Mouse (Mus musculus) embryo, embryonic 10 days (tissue): ENCODE measurements at regions not wholly inside any gene's neighbourhood (a gene's known extent, or its start where the extent isn't known, plus 50 kb on each side); places are given as distances from the start of the nearest gene placed in this dataset.

ENCODE experiments used
- DNase-seq: peaks from one replicate; pipeline ENCODE4 v3.0.0-alpha.2; 2015; ENCODE audit warnings: low spot score

GRCm38 (mm10) chr5:7782235-7782634 is 178.0 kb upstream of the Steap4 start:
- DNase-seq = no peak

GRCm38 (mm10) chr5:7788406-7788805 is 171.9 kb upstream of the Steap4 start:
- no peak for DNase-seq

- no peak for DNase-seq
Measured at GRCm38 (mm10) chr5:7789126-7789525, 171.1 kb upstream of the Steap4 start.

- peak; percentile 53 for DNase-seq
Measured at GRCm38 (mm10) chr5:7820592-7820991, 139.7 kb upstream of the Steap4 start.

GRCm38 (mm10) chr5:7821700-7822099 is 138.6 kb upstream of the Steap4 start:
- no peak for DNase-seq

- DNase-seq = no peak
Measured at GRCm38 (mm10) chr5:7829618-7830017, 130.6 kb upstream of the Steap4 start.

- DNase-seq = no peak
Measured at GRCm38 (mm10) chr5:7833812-7834211, 126.4 kb upstream of the Steap4 start.

GRCm38 (mm10) chr5:7863047-7863446 is 97.2 kb upstream of the Steap4 start:
- DNase-seq = no peak

GRCm38 (mm10) chr5:7866041-7866641 is 94.1 kb upstream of the Steap4 start:
- no peak for DNase-seq

GRCm38 (mm10) chr5:7899537-7899936 is 60.7 kb upstream of the Steap4 start:
- DNase-seq = peak; percentile 54
